Mouse (Mus musculus) cerebellum, adult (tissue): ENCODE results near the gene Ppp1r14b.
"Not testable (repeated sequence)": the region's sequence is repeated elsewhere in the genome, so short reads cannot be mapped to it uniquely, and the experiment has no call there.

ENCODE experiments used
- ATAC-seq: cut with Nextera tagmentation; 2 replicates; pipeline ENCODE4 v1.9.2; 2017; ENCODE audit warnings: mild to moderate bottlenecking, moderate library complexity, mixed read lengths; ENCODE audit not compliant: insufficient number of reproducible peaks, low FRiP score, low TSS enrichment

The Ppp1r14b gene

GRCm38 (mm10) chr19:6973581-6974190 lies 1.1 kb upstream of the Ppp1r14b start:
- no peak for ATAC-seq

- no peak for ATAC-seq
Measured at GRCm38 (mm10) chr19:6975537-6976521, 1.1 kb downstream of the Ppp1r14b start, which contains the start of gene Plcb3. TSS of gene Plcb3 (minus strand) at chr19:6976470.

GRCm38 (mm10) chr19:6977759-6978638 lies 3.2 kb downstream of the Ppp1r14b start:
- ATAC-seq = no peak

GRCm38 (mm10) chr19:6978639-6978974 lies 3.8 kb downstream of the Ppp1r14b start:
- ATAC-seq = no peak

GRCm38 (mm10) chr19:6979001-6979479 lies 4.3 kb downstream of the Ppp1r14b start:
- ATAC-seq = no peak

- peak; percentile 73 for ATAC-seq
Measured at GRCm38 (mm10) chr19:6979486-6980380, 5.0 kb downstream of the Ppp1r14b start.

GRCm38 (mm10) chr19:6980381-6981093 lies 5.8 kb downstream of the Ppp1r14b start, which contains the start of gene Fkbp2:
TSS of gene Fkbp2 (minus strand) at chr19:6980501.
- ATAC-seq = peak; percentile 67

- no peak for ATAC-seq
Measured at GRCm38 (mm10) chr19:6981465-6981864, 6.7 kb downstream of the Ppp1r14b start.

GRCm38 (mm10) chr19:6983621-6984020 lies 8.9 kb downstream of the Ppp1r14b start:
- no peak for ATAC-seq

- no peak for ATAC-seq
Measured at GRCm38 (mm10) chr19:6985300-6985699, 10.5 kb downstream of the Ppp1r14b start.

GRCm38 (mm10) chr19:6985951-6986708 lies 11.4 kb downstream of the Ppp1r14b start:
- no peak for ATAC-seq

- ATAC-seq = peak; percentile 24
Measured at GRCm38 (mm10) chr19:6987061-6987903, 12.5 kb downstream of the Ppp1r14b start, which contains the start of gene Vegfb. TSS of gene Vegfb (minus strand) at chr19:6987651.

- no peak for ATAC-seq
Measured at GRCm38 (mm10) chr19:6987904-6988285, 13.1 kb downstream of the Ppp1r14b start.

GRCm38 (mm10) chr19:6989251-6989650 lies 14.5 kb downstream of the Ppp1r14b start:
- ATAC-seq = no peak

GRCm38 (mm10) chr19:6990712-6991111 lies 15.9 kb downstream of the Ppp1r14b start:
- ATAC-seq = no peak

GRCm38 (mm10) chr19:6991166-6991565 lies 16.4 kb downstream of the Ppp1r14b start:
- ATAC-seq = not testable (repeated sequence)
